Mouse (Mus musculus) CH12.LX (cell line): Measurements from ENCODE around the gene 4930539E08Rik.

ENCODE experiments used
- CTCF ChIP-seq, 2 experiments: IDR thresholded peaks in 1 of 2; conservative IDR thresholded peaks in 1 of 2; 2 replicates each; pipeline ENCODE4 v1.5.1; 2011 to 2012; ENCODE audit warnings: low read depth in 2 of 2, low read length in 2 of 2, improper control_type of control experiment in 1 of 2, inconsistent platforms in 1 of 2, mild to moderate bottlenecking in 1 of 2, moderate library complexity in 1 of 2
- MEF2A ChIP-seq: IDR thresholded peaks from 2 replicates; pipeline ENCODE4 v1.6.1; 2014; ENCODE audit warnings: low read depth, mild to moderate bottlenecking, inconsistent platforms, low read length, improper control_type of control experiment, borderline replicate concordance
- USF1 ChIP-seq: IDR thresholded peaks from 2 replicates; pipeline ENCODE4 v1.6.1; 2014; ENCODE audit warnings: low read depth, mild to moderate bottlenecking, inconsistent platforms, low read length, improper control_type of control experiment

DNA sequence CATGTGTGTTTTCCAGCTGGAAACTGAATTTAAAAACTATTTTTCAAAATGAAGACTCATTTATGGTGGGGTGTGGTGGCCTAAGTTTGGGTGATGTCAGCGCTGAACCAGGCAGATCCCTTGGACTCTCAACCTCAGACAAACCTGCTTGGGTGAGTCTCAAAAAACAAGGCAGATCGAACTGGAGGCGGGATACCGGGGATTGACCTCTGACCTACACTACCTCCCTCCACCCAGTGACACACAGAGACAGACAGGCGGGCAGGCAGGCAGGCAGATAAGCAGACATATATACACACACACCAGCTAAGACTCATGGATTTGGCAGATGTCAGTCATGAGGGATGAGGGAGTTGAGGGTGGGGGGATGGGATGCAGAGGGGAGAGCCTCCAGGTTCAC is 16.9 kb downstream of the 4930539E08Rik start:
- TF ChIP-seq MEF2A (no peak), USF1 (no peak), CTCF (conservative IDR thresholded peaks at IDR 0.05 in 1 of 2, IDR thresholded peaks at IDR 0.05 in 1 of 2; ENCODE audit: low read depth in 2 of 2, low read length in 2 of 2) (no peak)
